Mouse (Mus musculus): ENCODE measurements around the gene Zfp454. TPM values are rescaled to one million over a fixed set of nuclear protein-coding genes. Genes with fewer than 3 reads are reported as not detected.

The Zfp454 gene
- total and polyA plus RNA-seq, 3 experiments, result not detected

DNA sequence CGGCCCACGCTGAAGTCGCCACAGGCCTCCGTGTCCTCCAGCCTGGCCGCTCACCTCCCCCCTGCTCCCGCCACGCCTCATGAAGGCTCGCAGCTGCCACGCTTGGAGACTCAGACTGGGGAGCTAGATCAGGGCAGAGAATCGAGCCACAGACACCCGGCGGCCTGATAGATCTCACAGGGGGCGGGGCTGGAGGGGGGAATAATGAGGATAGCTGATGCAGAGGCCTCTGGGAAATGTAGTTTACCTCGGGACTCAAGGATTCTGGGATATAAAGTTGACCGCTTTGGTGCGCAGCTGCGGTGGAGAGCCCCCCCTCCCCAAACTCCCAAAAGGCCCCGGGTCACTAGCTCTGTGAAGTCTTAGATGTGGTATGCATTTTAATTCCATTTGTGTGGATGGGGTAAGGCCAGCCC, 44.0 kb upstream of the Zfp454 start, which contains the start of gene Zfp354b:
Gene Zfp354b, minus strand, starts transcription at position 183 of the 416 bp plus-strand sequence.
- no peak for DNase-seq (ENCODE audit: low read depth, low spot score)
- H3K36me3 ChIP-seq (ENCODE audit: control insufficient read depth in 1 of 2, insufficient read depth in 2 of 2, low read length in 2 of 2), result no peaks in the 10 kb centered on the region
- no peak for TF ChIP-seq TAL1 (IDR thresholded peaks at IDR 0.05; ENCODE audit: low read length)
- no peak for TF ChIP-seq USF1 (IDR thresholded peaks at IDR 0.05; ENCODE audit: low read depth, low read length)
- TF ChIP-seq ZC3H11A (IDR thresholded peaks at IDR 0.05; ENCODE audit: low read depth, low read length), result no peak
- TF ChIP-seq SIN3A (IDR thresholded peaks at IDR 0.05; ENCODE audit: low read length), result no peak
- no peaks in the 10 kb centered on the region; the same call in 1 of the 2 replicates for H3K9me3 ChIP-seq (replicated peaks; ENCODE audit: insufficient read depth, low read length)
- H3K9ac ChIP-seq (ENCODE audit: control insufficient read depth, low read depth, low read length, poor library complexity, severe bottlenecking), result no peak within 1 kb of the TSS
- no peak within 1 kb of the TSS for H3K4me3 ChIP-seq (ENCODE audit: control insufficient read depth in 1 of 2, insufficient read depth in 1 of 2, low read depth in 2 of 2, low read length in 2 of 2)
- no peak within 1 kb of the TSS for H3K27ac ChIP-seq (ENCODE audit: control insufficient read depth, low read depth, low read length)
- no peaks in the 10 kb centered on the region for H3K27me3 ChIP-seq (ENCODE audit: control insufficient read depth in 1 of 2, insufficient read depth in 2 of 2, low read length in 2 of 2)
- no peaks in the 10 kb centered on the region for H3K79me2 ChIP-seq (ENCODE audit: control insufficient read depth, insufficient read depth, low read length, poor library complexity)
- H3K4me1 ChIP-seq (ENCODE audit: control insufficient read depth in 1 of 2, insufficient read depth in 2 of 2, low read length in 2 of 2), result no peaks in the 10 kb centered on the region

DNA sequence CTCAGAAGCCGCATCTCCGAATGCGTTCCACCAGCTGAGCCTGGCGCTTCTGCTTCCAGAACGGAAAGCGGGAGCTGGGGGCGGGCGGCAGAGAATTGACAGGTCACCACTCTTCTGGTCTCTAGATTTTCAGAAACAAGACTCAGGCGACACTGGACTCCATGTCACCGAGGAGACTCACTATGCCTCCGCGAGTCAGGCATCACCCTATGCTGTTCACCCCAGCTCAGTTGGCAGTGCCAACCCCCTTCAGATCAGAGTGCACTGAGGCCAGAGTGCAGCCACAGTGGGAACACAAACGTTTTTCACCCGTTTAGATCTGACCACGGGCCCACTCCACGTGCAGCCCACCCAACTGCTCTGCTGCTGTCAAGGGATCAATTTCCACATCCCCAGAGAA, 43.6 kb upstream of the Zfp454 start:
- Histone ChIP-seq H3K4me1 (ENCODE audit: control insufficient read depth in 1 of 2, insufficient read depth in 2 of 2, low read length in 2 of 2) (no peaks in the 10 kb centered on the region), H3K36me3 (ENCODE audit: control insufficient read depth in 1 of 2, insufficient read depth in 2 of 2, low read length in 2 of 2) (no peaks in the 10 kb centered on the region), H3K4me3 (ENCODE audit: control insufficient read depth in 1 of 2, insufficient read depth in 1 of 2, low read depth in 2 of 2, low read length in 2 of 2) (no peak overlapping the region), H3K9me3 (replicated peaks; ENCODE audit: insufficient read depth, low read length) (no peaks in the 10 kb centered on the region; the same call in 1 of the 2 replicates), H3K27me3 (ENCODE audit: control insufficient read depth in 1 of 2, insufficient read depth in 2 of 2, low read length in 2 of 2) (no peaks in the 10 kb centered on the region), H3K27ac (ENCODE audit: control insufficient read depth, low read depth, low read length) (no peak overlapping the region), H3K79me2 (ENCODE audit: control insufficient read depth, insufficient read depth, low read length, poor library complexity) (no peaks in the 10 kb centered on the region), H3K9ac (ENCODE audit: control insufficient read depth, low read depth, low read length, poor library complexity, severe bottlenecking) (no peak overlapping the region)
- TF ChIP-seq ZC3H11A (IDR thresholded peaks at IDR 0.05; ENCODE audit: low read depth, low read length) (no peak), ZKSCAN1 (IDR thresholded peaks at IDR 0.05; ENCODE audit: low read depth, low read length) (no peak), BHLHE40 (IDR thresholded peaks at IDR 0.05; ENCODE audit: borderline replicate concordance, low read depth, low read length) (no peak), ETS1 (IDR thresholded peaks at IDR 0.05; ENCODE audit: low read depth, low read length) (no peak), MAZ (IDR thresholded peaks at IDR 0.05; ENCODE audit: low read depth, low read length) (no peak)
- DNase-seq (ENCODE audit: low read depth, low spot score), result no peak

DNA sequence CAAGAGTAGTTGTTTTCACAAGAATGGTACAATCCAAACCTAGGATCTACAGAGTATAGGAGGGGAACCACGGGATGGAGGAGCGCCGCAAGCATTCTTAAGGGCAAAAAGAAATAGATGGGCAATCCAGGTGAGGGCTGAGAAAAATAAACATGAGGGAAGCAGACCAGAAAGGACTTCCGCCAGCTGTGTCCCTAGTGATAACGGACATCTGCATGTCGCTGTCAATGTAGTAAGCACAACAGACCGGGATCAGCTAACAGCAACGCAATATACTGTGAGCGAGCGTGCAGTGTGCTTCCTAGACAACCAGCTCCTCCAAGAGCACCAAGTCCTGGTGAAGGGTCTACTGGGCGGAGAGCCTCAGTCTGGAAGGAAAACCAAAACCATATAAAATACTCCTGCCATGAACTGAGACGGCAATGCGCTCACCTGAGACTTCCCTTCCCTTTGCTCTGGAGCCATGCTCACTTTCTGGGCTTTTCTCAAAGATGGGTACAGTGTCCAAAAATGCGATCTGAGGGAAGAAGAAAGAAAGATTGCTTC, 43.1 kb upstream of the Zfp454 start:
- Histone ChIP-seq H3K9me3 (replicated peaks; ENCODE audit: insufficient read depth, low read length) (no peaks in the 10 kb centered on the region; the same call in 1 of the 2 replicates), H3K27ac (ENCODE audit: control insufficient read depth, low read depth, low read length) (no peak overlapping the region), H3K36me3 (ENCODE audit: control insufficient read depth in 1 of 2, insufficient read depth in 2 of 2, low read length in 2 of 2) (no peaks in the 10 kb centered on the region), H3K9ac (ENCODE audit: control insufficient read depth, low read depth, low read length, poor library complexity, severe bottlenecking) (no peak overlapping the region), H3K4me3 (ENCODE audit: control insufficient read depth in 1 of 2, insufficient read depth in 1 of 2, low read depth in 2 of 2, low read length in 2 of 2) (no peak overlapping the region), H3K4me1 (ENCODE audit: control insufficient read depth in 1 of 2, insufficient read depth in 2 of 2, low read length in 2 of 2) (no peaks in the 10 kb centered on the region), H3K27me3 (ENCODE audit: control insufficient read depth in 1 of 2, insufficient read depth in 2 of 2, low read length in 2 of 2) (no peaks in the 10 kb centered on the region), H3K79me2 (ENCODE audit: control insufficient read depth, insufficient read depth, low read length, poor library complexity) (no peaks in the 10 kb centered on the region)
- no peak for DNase-seq (ENCODE audit: low read depth, low spot score)
- TF ChIP-seq ZNF384 (IDR thresholded peaks at IDR 0.05; ENCODE audit: low read depth, low read length) (no peak), NRF1 (IDR thresholded peaks at IDR 0.05; ENCODE audit: insufficient read depth, low read depth, low read length, poor library complexity, severe bottlenecking) (no peak), ETS1 (IDR thresholded peaks at IDR 0.05; ENCODE audit: low read depth, low read length) (no peak), SMC3 (IDR thresholded peaks at IDR 0.05; ENCODE audit: low read depth, low read length) (no peak), MYC (IDR thresholded peaks at IDR 0.05; ENCODE audit: low read depth, low read length) (no peak), USF2 (IDR thresholded peaks at IDR 0.05; ENCODE audit: borderline replicate concordance in 1 of 2, insufficient read depth in 1 of 2, low read depth in 1 of 2, low read length in 2 of 2) (no peak), EP300 (IDR thresholded peaks at IDR 0.05; ENCODE audit: low read depth in 1 of 2, low read length in 2 of 2) (no peak), POLR2A (IDR thresholded peaks at IDR 0.05; ENCODE audit: control insufficient read depth in 1 of 2, insufficient read depth in 1 of 2, low read depth in 1 of 2, low read length in 2 of 2, poor library complexity in 1 of 2) (no peak), ZMIZ1 (IDR thresholded peaks at IDR 0.05; ENCODE audit: low read depth, low read length) (no peak), GATA1 (IDR thresholded peaks at IDR 0.05; ENCODE audit: low read depth, low read length) (no peak), MYB (IDR thresholded peaks at IDR 0.05; ENCODE audit: low read depth, low read length) (no peak), UBTF (IDR thresholded peaks at IDR 0.05; ENCODE audit: borderline replicate concordance, insufficient read depth, low read depth, low read length) (no peak), KAT2A (conservative IDR thresholded peaks at IDR 0.05; ENCODE audit: low read depth, low read length) (no peak), MAZ (IDR thresholded peaks at IDR 0.05; ENCODE audit: low read depth, low read length) (no peak), E2F4 (IDR thresholded peaks at IDR 0.05; ENCODE audit: borderline replicate concordance, low read depth, low read length) (no peak), BHLHE40 (IDR thresholded peaks at IDR 0.05; ENCODE audit: borderline replicate concordance, low read depth, low read length) (no peak), CTCF (IDR thresholded peaks at IDR 0.05 in 2 of 3, conservative IDR thresholded peaks at IDR 0.05 in 1 of 3; ENCODE audit: control insufficient read depth in 1 of 3, insufficient read depth in 1 of 3, low read depth in 2 of 3, low read length in 3 of 3, poor library complexity in 1 of 3, severe bottlenecking in 1 of 3) (no peak), HCFC1 (IDR thresholded peaks at IDR 0.05; ENCODE audit: low read depth, low read length) (no peak)

All from MEL (cell line).